Mouse (Mus musculus) lung, embryonic 14.5 days (tissue): ENCODE measurements at regions not wholly inside any gene's neighbourhood (a gene's known extent, or its start where the extent isn't known, plus 50 kb on each side); places are given as distances from the start of the nearest gene placed in this dataset.
A peak's percentile ranks its signal among the peaks of the same experiment; 100 is the strongest.

ENCODE experiments used
- ATAC-seq: fragments of 200-750 bp; cut with Nextera tagmentation; 2 replicates; pipeline ENCODE4 v1.8.0; 2017; ENCODE audit warnings: mild to moderate bottlenecking, moderate TSS enrichment, moderate library complexity; ENCODE audit not compliant: insufficient read depth
- DNase-seq: peaks from one replicate; pipeline ENCODE4 v3.0.0-alpha.2; 2015
- H3K27ac ChIP-seq: fragments of 300-500 bp; sonication (generic); 2 replicates; pipeline ENCODE4 v1.5.1; 2014; ENCODE audit warnings: low read depth, mild to moderate bottlenecking, moderate library complexity
- H3K27me3 ChIP-seq: fragments of 300-500 bp; sonication (generic); 2 replicates; pipeline ENCODE4 v1.6.1; 2014; ENCODE audit warnings: low read length, control low read depth; ENCODE audit not compliant: insufficient read depth
- H3K36me3 ChIP-seq: fragments of 300-500 bp; sonication (generic); 2 replicates; pipeline ENCODE4 v1.6.1; 2014; ENCODE audit warnings: control low read depth; ENCODE audit not compliant: insufficient read depth
- H3K4me1 ChIP-seq: fragments of 300-500 bp; sonication (generic); 2 replicates; pipeline ENCODE4 v1.6.1; 2014; ENCODE audit warnings: antibody characterized with exemption, control low read depth; ENCODE audit not compliant: insufficient read depth
- H3K4me2 ChIP-seq: fragments of 300-500 bp; sonication (generic); 2 replicates; pipeline ENCODE4 v1.6.1; 2014; ENCODE audit warnings: mild to moderate bottlenecking
- H3K4me3 ChIP-seq: fragments of 300-500 bp; sonication (generic); 2 replicates; pipeline ENCODE4 v1.5.1; 2014; ENCODE audit warnings: low read depth, low read length
- H3K9ac ChIP-seq: fragments of 300-500 bp; sonication (generic); 2 replicates; pipeline ENCODE4 v1.6.1; 2014
- H3K9me3 ChIP-seq: fragments of 300-500 bp; sonication (generic); 2 replicates; pipeline ENCODE4 v1.6.1; 2016; ENCODE audit warnings: low read depth, low read length, control low read depth
- CTCF ChIP-seq: IDR thresholded peaks from 2 replicates; pipeline ENCODE4 v1.5.1; 2016; ENCODE audit warnings: antibody characterized with exemption, low read depth
- WGBS: fragments of 180-500 bp; shearing (Covaris S2); extraction: QIAGEN DNeasy Blood & Tissue Kit; methylation state at CpG from one replicate; pipeline ENCODE4 v1.1.7; 2014; 5-methylcytosine and 5-hydroxymethylcytosine counted together

DNA sequence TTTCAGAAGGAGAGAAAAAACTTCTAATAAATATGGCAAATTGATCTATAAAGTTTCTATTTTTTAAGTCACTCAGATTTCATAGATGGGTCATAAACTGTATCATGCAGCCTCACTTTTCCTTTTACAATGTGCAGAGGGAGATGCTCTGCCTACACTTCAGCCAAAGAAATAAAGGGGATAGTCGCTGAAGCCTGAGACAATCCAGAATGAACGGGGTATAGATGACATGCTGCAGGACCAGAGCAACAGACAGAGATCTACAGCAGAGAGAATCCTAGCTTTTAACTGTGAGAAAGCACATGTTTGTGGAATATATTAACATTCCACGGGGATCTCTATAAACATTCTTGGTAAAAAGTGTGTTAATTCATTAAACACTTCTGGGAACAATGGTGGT lies 881.2 kb downstream of the Epha7 start:
- H3K9ac ChIP-seq, result no peak overlapping the region
- no peaks in the 10 kb centered on the region for H3K27me3 ChIP-seq
- ATAC-seq (no peak), DNase-seq (no peak)
- H3K27ac ChIP-seq, result no peak overlapping the region
- no peak for TF ChIP-seq CTCF
- H3K4me3 ChIP-seq, result no peak overlapping the region
- H3K9me3 ChIP-seq, result no peaks in the 10 kb centered on the region
- 29% methylated on average over 3 of the region's 3 CpGs for WGBS
- no peaks in the 10 kb centered on the region for H3K4me1 ChIP-seq
- no peak overlapping the region for H3K4me2 ChIP-seq
- no peaks in the 10 kb centered on the region for H3K36me3 ChIP-seq

- no peaks in the 10 kb centered on the region for H3K27me3 ChIP-seq
- WGBS, result 55% methylated on average over 3 of the region's 3 CpGs
- no peak overlapping the region for H3K9ac ChIP-seq
- TF ChIP-seq CTCF, result no peak
- H3K36me3 ChIP-seq, result no peaks in the 10 kb centered on the region
- H3K4me1 ChIP-seq, result no peaks in the 10 kb centered on the region
- no peak overlapping the region for H3K4me2 ChIP-seq
- no peak overlapping the region for H3K27ac ChIP-seq
- H3K4me3 ChIP-seq, result no peak overlapping the region
- DNase-seq (peak; percentile 9), ATAC-seq (no peak)
- H3K9me3 ChIP-seq, result no peaks in the 10 kb centered on the region
These were observed 919.6 kb downstream of the Epha7 start for GRCm38 (mm10) chr4:29732513-29732912.

GRCm38 (mm10) chr4:29741991-29742390 lies 929.1 kb downstream of the Epha7 start:
- no peaks in the 10 kb centered on the region for H3K9me3 ChIP-seq
- no peaks in the 10 kb centered on the region for H3K27me3 ChIP-seq
- ATAC-seq (no peak), DNase-seq (peak; percentile 1)
- H3K4me2 ChIP-seq, result no peak overlapping the region
- H3K9ac ChIP-seq, result no peak overlapping the region
- H3K27ac ChIP-seq, result no peak overlapping the region
- WGBS, result 41% methylated on average over 5 of the region's 5 CpGs
- TF ChIP-seq CTCF, result no peak
- no peaks in the 10 kb centered on the region for H3K36me3 ChIP-seq
- H3K4me3 ChIP-seq, result no peak overlapping the region
- no peaks in the 10 kb centered on the region for H3K4me1 ChIP-seq

DNA sequence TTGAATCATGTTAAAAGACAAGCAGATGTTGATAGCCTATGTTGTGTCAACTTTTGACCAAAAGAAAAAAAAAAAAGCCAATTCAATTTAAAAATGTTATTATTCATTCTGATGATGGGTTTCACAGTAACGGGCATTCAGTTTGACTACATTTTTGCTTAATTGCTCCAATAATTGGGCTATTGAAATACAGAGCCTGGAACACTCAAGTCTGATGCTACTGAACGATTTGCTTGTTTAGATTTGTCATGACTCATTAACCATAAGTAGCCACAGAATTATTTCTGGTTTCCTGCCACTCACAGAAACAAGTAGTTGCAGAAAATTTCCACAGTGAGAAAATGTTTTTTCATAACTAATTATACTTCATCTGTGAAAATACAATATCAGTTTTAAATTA lies 929.8 kb downstream of the Epha7 start:
- H3K9ac ChIP-seq, result no peak overlapping the region
- no peaks in the 10 kb centered on the region for H3K9me3 ChIP-seq
- TF ChIP-seq CTCF, result no peak
- no peaks in the 10 kb centered on the region for H3K4me1 ChIP-seq
- DNase-seq, result no peak
- H3K27me3 ChIP-seq, result no peaks in the 10 kb centered on the region
- 62% methylated on average over 2 of the region's 2 CpGs for WGBS
- no peaks in the 10 kb centered on the region for H3K36me3 ChIP-seq
- H3K4me2 ChIP-seq, result no peak overlapping the region
- no peak overlapping the region for H3K27ac ChIP-seq
- H3K4me3 ChIP-seq, result no peak overlapping the region
- no peak for ATAC-seq
